Mouse (Mus musculus) gastrocnemius, postnatal 14 days (tissue): Measurements from ENCODE around the gene Sox5. TPM values are rescaled to one million over a fixed set of nuclear protein-coding genes. Genes with fewer than 3 reads are reported as not detected.
"Not testable (repeated sequence)": the region's sequence is repeated elsewhere in the genome, so short reads cannot be mapped to it uniquely, and the experiment has no call there.

ENCODE experiments used
- DNase-seq: peaks from one replicate; pipeline ENCODE4 v3.0.0; 2021; ENCODE audit warnings: mixed read lengths
- intact Hi-C: fragments of 180-260 bp; cut with DNase I; formaldehyde crosslinking; loops from one replicate; pipeline ENCODE4 v1.15.1; 2025; ENCODE audit warnings: low total_unique reads
- total RNA-seq, 2 experiments: library from RNA; stranded (reverse); gene quantifications; 2 replicates each; pipeline ENCODE4 v1.2.3; 2021

Sox5 gene
- total RNA-seq, 2 experiments from 2014 or later = 1.7 to 1.9 TPM

GRCm38 (mm10) chr6:144319717-144320116, 462.1 kb downstream of the Sox5 start:
- intact Hi-C loops = no loop called here
- no peak for DNase-seq

GRCm38 (mm10) chr6:144312781-144313754, 468.7 kb downstream of the Sox5 start:
- DNase-seq = no peak
- intact Hi-C loops = no loop called here

GRCm38 (mm10) chr6:144312282-144312780, 469.4 kb downstream of the Sox5 start:
- intact Hi-C loops = no loop called here
- DNase-seq = no peak

GRCm38 (mm10) chr6:144311754-144312153, 470.0 kb downstream of the Sox5 start:
- no peak for DNase-seq
- intact Hi-C loops = no loop called here

GRCm38 (mm10) chr6:144309171-144309570, 472.6 kb downstream of the Sox5 start:
- no peak for DNase-seq
- intact Hi-C loops = no loop called here

GRCm38 (mm10) chr6:144307551-144308149, 474.1 kb downstream of the Sox5 start:
- DNase-seq = no peak
- intact Hi-C loops = no loop called here

- no peak for DNase-seq
- intact Hi-C loops = no loop called here
Observed at GRCm38 (mm10) chr6:144302823-144303222, 479.0 kb downstream of the Sox5 start.

GRCm38 (mm10) chr6:144301082-144301481, 480.7 kb downstream of the Sox5 start:
- intact Hi-C loops = no loop called here
- no peak for DNase-seq

- DNase-seq = no peak
- intact Hi-C loops = no loop called here
Observed at GRCm38 (mm10) chr6:144299503-144299858, 482.3 kb downstream of the Sox5 start.

- intact Hi-C loops = no loop called here
- no peak for DNase-seq
Observed at GRCm38 (mm10) chr6:144298641-144299502, 482.9 kb downstream of the Sox5 start.

- DNase-seq = no peak
- intact Hi-C loops = no loop called here
Observed at GRCm38 (mm10) chr6:144297846-144298245, 483.9 kb downstream of the Sox5 start.

- DNase-seq = no peak
- intact Hi-C loops = no loop called here
Observed at GRCm38 (mm10) chr6:144297131-144297530, 484.6 kb downstream of the Sox5 start.

- intact Hi-C loops = no loop called here
- DNase-seq = no peak
Observed at GRCm38 (mm10) chr6:144291526-144291925, 490.3 kb downstream of the Sox5 start.

GRCm38 (mm10) chr6:144286122-144286521, 495.7 kb downstream of the Sox5 start:
- intact Hi-C loops = no loop called here
- DNase-seq = no peak

- no peak for DNase-seq
- intact Hi-C loops = no loop called here
Observed at GRCm38 (mm10) chr6:144283191-144283590, 498.6 kb downstream of the Sox5 start.

GRCm38 (mm10) chr6:144282756-144283155, 499.0 kb downstream of the Sox5 start:
- intact Hi-C loops = no loop called here
- DNase-seq = no peak

GRCm38 (mm10) chr6:144281661-144282060, 500.1 kb downstream of the Sox5 start:
- intact Hi-C loops = no loop called here
- no peak for DNase-seq

- intact Hi-C loops = no loop called here
Observed at GRCm38 (mm10) chr6:144278505-144279053, 503.2 kb downstream of the Sox5 start.

GRCm38 (mm10) chr6:144273425-144273824, 508.4 kb downstream of the Sox5 start:
- intact Hi-C loops, DNase-seq: not testable (repeated sequence)

More at GRCm38 (mm10) chr6:144278505-144279053, 503.2 kb downstream of the Sox5 start:
- no peak for DNase-seq
